Mouse (Mus musculus): ENCODE results near the gene Gm21725.
"Not testable (repeated sequence)": the region's sequence is repeated elsewhere in the genome, so short reads cannot be mapped to it uniquely, and the experiment has no call there.

The Gm21725 gene

DNA sequence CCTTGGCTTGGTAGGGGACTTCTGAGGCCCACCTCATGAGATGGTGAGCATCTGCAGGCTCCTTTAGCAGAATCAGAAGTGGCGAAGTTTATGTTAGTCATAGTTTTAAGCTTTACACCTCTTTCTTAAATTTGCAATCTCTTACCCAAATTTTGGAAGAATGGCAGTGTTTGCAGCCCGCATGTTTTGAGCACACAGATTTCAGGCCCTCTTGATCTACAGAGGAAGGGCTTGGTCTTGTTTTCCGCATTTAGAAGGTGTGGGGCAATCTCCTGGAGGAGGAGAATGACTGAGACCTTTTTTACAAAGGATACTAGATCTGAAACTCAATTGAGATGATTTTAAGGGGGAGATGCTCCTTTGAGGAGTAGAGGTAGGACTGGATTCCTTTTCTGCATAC lies at the start of gene Gm21725:
TSS of gene Gm21725 (minus strand) at position 101 of the 400 bp plus-strand sequence.
- DNase-seq = not testable (repeated sequence)

Data from kidney, postnatal 25 days (tissue).